Mouse (Mus musculus): Measurements from ENCODE around the gene Chst8.

Chst8 gene

GRCm38 (mm10) chr7:34812531-34813111 is at the start of gene Chst8:
Chst8 (minus strand) TSS chr7:34812711.
- peak in 1 of 2 experiments; percentile 67 for DNase-seq (ENCODE audit: low spot score in 2 of 2)

- DNase-seq (ENCODE audit: low spot score in 2 of 2), result peak in 1 of 2 experiments; percentile 15
Measured at GRCm38 (mm10) chr7:34858291-34858690, 45.8 kb upstream of the Chst8 start.

- DNase-seq (ENCODE audit: low spot score in 2 of 2), result no peak
Measured at GRCm38 (mm10) chr7:34854781-34855352, 42.4 kb upstream of the Chst8 start.

- no peak for DNase-seq (ENCODE audit: low spot score in 2 of 2)
Measured at GRCm38 (mm10) chr7:34853393-34853792, 40.9 kb upstream of the Chst8 start.

GRCm38 (mm10) chr7:34849660-34850059 is 37.1 kb upstream of the Chst8 start:
- DNase-seq (ENCODE audit: low spot score in 2 of 2), result no peak

- DNase-seq (ENCODE audit: low spot score in 2 of 2), result no peak
Measured at GRCm38 (mm10) chr7:34848811-34849210, 36.3 kb upstream of the Chst8 start.

GRCm38 (mm10) chr7:34847900-34848299 is 35.4 kb upstream of the Chst8 start:
- DNase-seq (ENCODE audit: low spot score in 2 of 2), result no peak

GRCm38 (mm10) chr7:34847410-34847809 is 34.9 kb upstream of the Chst8 start:
- peak in 1 of 2 experiments; percentile 12 for DNase-seq (ENCODE audit: low spot score in 2 of 2)

- DNase-seq (ENCODE audit: low spot score in 2 of 2), result no peak
Measured at GRCm38 (mm10) chr7:34838749-34839148, 26.2 kb upstream of the Chst8 start.

- no peak for DNase-seq (ENCODE audit: low spot score in 2 of 2)
Measured at GRCm38 (mm10) chr7:34838231-34838630, 25.7 kb upstream of the Chst8 start.

- DNase-seq (ENCODE audit: low spot score in 2 of 2), result no peak
Measured at GRCm38 (mm10) chr7:34826255-34826909, 13.9 kb upstream of the Chst8 start.

- DNase-seq (ENCODE audit: low spot score in 2 of 2), result no peak
Measured at GRCm38 (mm10) chr7:34821587-34821986, 9.1 kb upstream of the Chst8 start.

GRCm38 (mm10) chr7:34820554-34820953 is 8.0 kb upstream of the Chst8 start:
- DNase-seq (ENCODE audit: low spot score in 2 of 2), result no peak

GRCm38 (mm10) chr7:34819796-34820195 is 7.3 kb upstream of the Chst8 start:
- DNase-seq (ENCODE audit: low spot score in 2 of 2), result no peak

GRCm38 (mm10) chr7:34818660-34819059 is 6.1 kb upstream of the Chst8 start:
- no peak for DNase-seq (ENCODE audit: low spot score in 2 of 2)

GRCm38 (mm10) chr7:34816981-34817380 is 4.5 kb upstream of the Chst8 start:
- no peak for DNase-seq (ENCODE audit: low spot score in 2 of 2)

GRCm38 (mm10) chr7:34814801-34815200 is 2.3 kb upstream of the Chst8 start:
- no peak for DNase-seq (ENCODE audit: low spot score in 2 of 2)

- DNase-seq (ENCODE audit: low spot score in 2 of 2), result no peak
Measured at GRCm38 (mm10) chr7:34811531-34812526, 682 bp downstream of the Chst8 start.

GRCm38 (mm10) chr7:34811060-34811459 is 1.5 kb downstream of the Chst8 start:
- DNase-seq (ENCODE audit: low spot score in 2 of 2), result no peak

GRCm38 (mm10) chr7:34806307-34806706 is 6.2 kb downstream of the Chst8 start:
- peak in 1 of 2 experiments; percentile 58 for DNase-seq (ENCODE audit: low spot score in 2 of 2)

GRCm38 (mm10) chr7:34805691-34806205 is 6.8 kb downstream of the Chst8 start:
- no peak for DNase-seq (ENCODE audit: low spot score in 2 of 2)

- no peak for DNase-seq (ENCODE audit: low spot score in 2 of 2)
Measured at GRCm38 (mm10) chr7:34805042-34805441, 7.5 kb downstream of the Chst8 start.
